12 mouse cellular contexts compared by ENCODE assay signal in genomic region chr3:88166056-88166455, GRCm38 (mm10). TPM values are rescaled to one million over a fixed set of nuclear protein-coding genes. Genes with fewer than 3 reads are reported as not detected.
A peak's percentile ranks its signal among the peaks of the same experiment; 100 is the strongest.
DNase-seq lines count a peak whose midpoint lies in the region; ATAC-seq and TF ChIP-seq lines count a peak whose summit lies in the region.
"Had no signal": no experiment of that assay in that cellular context is flagged by ENCODE, and none has a peak within 500 bp of the region (broad histone marks: within the 10 kb centered on the region; RNA-seq: fewer than 3 reads in every experiment).

No protein-coding gene starts in this region.

- TF ChIP-seq POLR2A in cerebellum, adult 2 months (IDR thresholded peaks at IDR 0.05; ENCODE audit: borderline replicate concordance, insufficient read depth, low read length): no peak

- H3K4me3 ChIP-seq in cerebellum, adult 2 months (replicated peaks; ENCODE audit: insufficient read depth, low read depth, low read length): no peak overlapping the region
- no peak overlapping the region for H3K4me3 ChIP-seq in layer of hippocampus, adult 2 months
- H3K4me3 ChIP-seq in intestine, postnatal 0 days (ENCODE audit: low read depth, low read length): no peak overlapping the region
- H3K4me3 ChIP-seq: limb, embryonic 15.5 days had no signal

- 6% methylated on average over 5 of the region's 5 CpGs for WGBS in cerebellum, adult 2 months
- WGBS in intestine, postnatal 0 days: 74% methylated on average over 5 of the region's 5 CpGs

- no peak overlapping the region for H3K9ac ChIP-seq in intestine, postnatal 0 days (ENCODE audit: low read depth, low read length)
- H3K9ac ChIP-seq: limb, embryonic 15.5 days had no signal

- no peak for TF ChIP-seq CTCF in cerebellum, adult 2 months (IDR thresholded peaks at IDR 0.05; ENCODE audit: borderline replicate concordance, insufficient read depth, low read depth, low read length)
- TF ChIP-seq CTCF in layer of hippocampus, adult 2 months (conservative IDR thresholded peaks at IDR 0.05): no peak
- TF ChIP-seq CTCF in intestine, postnatal 0 days (IDR thresholded peaks at IDR 0.05; ENCODE audit: low read depth): no peak

- no peaks in the 10 kb centered on the region for H3K27me3 ChIP-seq in cerebellum, adult 2 months (ENCODE audit: control insufficient read depth, insufficient read depth, low read length)
- H3K27me3 ChIP-seq in intestine, postnatal 0 days (replicated peaks; ENCODE audit: control insufficient read depth, insufficient read depth, low read length): no peaks in the 10 kb centered on the region
- H3K27me3 ChIP-seq: limb, embryonic 15.5 days had no signal

- ATAC-seq in cerebellum, adult (ENCODE audit: insufficient number of reproducible peaks, low FRiP score, low TSS enrichment): no peak
- ATAC-seq in intestine, postnatal 0 days: no peak

- DNase-seq in cerebellum, adult 2 months: peak; percentile 53 to 62
- DNase-seq in layer of hippocampus, adult 2 months (ENCODE audit: low spot score in 2 of 2): no peak
- no peak for DNase-seq in layer of hippocampus, postnatal 10 days (ENCODE audit: low spot score in 2 of 2)
- peak; percentile 58 for DNase-seq in heart, adult 8-10 months (ENCODE audit: low spot score)
- DNase-seq in kidney, postnatal 36 days: peak; percentile 61 to 66
- no peak for DNase-seq in frontal cortex, postnatal 36 days (ENCODE audit: low spot score in 2 of 2)
- DNase-seq: B cell, adult 2 months; gastrocnemius, postnatal 14 days; spleen, adult 18-20 months had no signal

- H3K9me3 ChIP-seq in intestine, postnatal 0 days (ENCODE audit: control insufficient read depth): no peaks in the 10 kb centered on the region
- H3K9me3 ChIP-seq: limb, embryonic 15.5 days had no signal

- H3K27ac ChIP-seq in cerebellum, adult 2 months (ENCODE audit: insufficient read depth, low read length): peak overlapping the region; percentile 63
- H3K27ac ChIP-seq in layer of hippocampus, adult 2 months: peak overlapping the region; percentile 49; the same call in 1 of the 2 replicates
- H3K27ac ChIP-seq in intestine, postnatal 0 days (ENCODE audit: low read depth, low read length): no peak overlapping the region
- H3K27ac ChIP-seq: limb, embryonic 15.5 days had no signal

- H3K4me2 ChIP-seq in intestine, postnatal 0 days (replicated peaks; ENCODE audit: low read depth): no peak overlapping the region
- H3K4me2 ChIP-seq: limb, embryonic 15.5 days had no signal

- H3K36me3 ChIP-seq in intestine, postnatal 0 days (ENCODE audit: control insufficient read depth, insufficient read depth): peaks cover 92% of the 10 kb centered on the region

- H3K4me1 ChIP-seq in cerebellum, adult 2 months (ENCODE audit: control insufficient read depth, insufficient read depth, low read length): peaks cover 53% of the 10 kb centered on the region
- no peaks in the 10 kb centered on the region for H3K4me1 ChIP-seq in intestine, postnatal 0 days (replicated peaks; ENCODE audit: control insufficient read depth, insufficient read depth, low read length)
- H3K4me1 ChIP-seq: limb, embryonic 15.5 days had no signal

RNA-seq across cellular contexts. Expression of gene Mef2d, which starts 23.9 kb away (rescaled TPM):
- polyA plus RNA-seq in cerebellum, adult 2 months (2012; rRNA removed): 102 and 116 TPM in 2 replicates
- 100 to 1,000 TPM; 206 to 210 TPM for total RNA-seq in layer of hippocampus, adult 2 months (2021)
- 100 to 1,000 TPM; 125 to 126 TPM for total RNA-seq in layer of hippocampus, postnatal 10 days (2021)
- total RNA-seq in heart, adult 8-10 months (2022): 100 to 1,000 TPM; 125 to 139 (median 131) TPM
- 15.8 and 16.2 TPM in 2 replicates for polyA plus RNA-seq in intestine, postnatal 0 days (2015; fragmentation: Nextera tagmentation; extraction: Ambion mirVana)

Comparison
In these comparisons a context has a peak if more than half of its experiments do, and no peak if none do; other contexts are left out.
1. DNase-seq: peak in cerebellum, adult 2 months (2 of 2), heart, adult 8-10 months (single experiment) and kidney, postnatal 36 days (2 of 2); none in layer of hippocampus, adult 2 months (0 of 2), layer of hippocampus, postnatal 10 days (0 of 2) and frontal cortex, postnatal 36 days (0 of 2).